Mouse (Mus musculus) heart, postnatal 4 days (tissue): ENCODE data around the gene Cybrd1. TPM values are rescaled to one million over a fixed set of nuclear protein-coding genes. Genes with fewer than 3 reads are reported as not detected.

Experiments
- DNase-seq: peaks from one replicate; pipeline ENCODE4 v3.0.0; 2021
- total RNA-seq, 2 experiments: library from RNA; stranded (reverse); gene quantifications; 2 replicates each; pipeline ENCODE4 v1.2.3; 2021

Cybrd1 gene
- total RNA-seq, 2 experiments from 2014 or later = 1.2 to 1.3 TPM

DNA sequence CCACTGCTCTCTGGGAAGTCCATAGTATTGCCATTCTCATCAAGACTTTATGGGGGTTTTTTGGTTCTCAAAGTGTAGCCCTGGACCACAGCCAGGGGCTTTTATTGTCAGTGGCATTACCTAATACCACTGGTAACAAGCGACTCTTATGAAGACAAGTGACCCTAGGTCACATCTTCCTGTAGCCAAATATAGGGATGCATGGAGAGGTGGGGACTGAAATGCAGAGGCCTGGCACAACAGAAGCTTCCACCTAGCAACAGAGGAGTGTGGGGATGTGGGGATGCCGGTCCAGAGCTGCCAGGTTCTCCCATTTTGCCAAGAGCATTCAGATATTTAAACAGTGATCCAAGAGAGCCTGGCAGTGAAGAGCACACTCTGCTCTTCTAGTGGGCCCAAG, 5.9 kb downstream of the Cybrd1 start:
- DNase-seq = no peak

DNA sequence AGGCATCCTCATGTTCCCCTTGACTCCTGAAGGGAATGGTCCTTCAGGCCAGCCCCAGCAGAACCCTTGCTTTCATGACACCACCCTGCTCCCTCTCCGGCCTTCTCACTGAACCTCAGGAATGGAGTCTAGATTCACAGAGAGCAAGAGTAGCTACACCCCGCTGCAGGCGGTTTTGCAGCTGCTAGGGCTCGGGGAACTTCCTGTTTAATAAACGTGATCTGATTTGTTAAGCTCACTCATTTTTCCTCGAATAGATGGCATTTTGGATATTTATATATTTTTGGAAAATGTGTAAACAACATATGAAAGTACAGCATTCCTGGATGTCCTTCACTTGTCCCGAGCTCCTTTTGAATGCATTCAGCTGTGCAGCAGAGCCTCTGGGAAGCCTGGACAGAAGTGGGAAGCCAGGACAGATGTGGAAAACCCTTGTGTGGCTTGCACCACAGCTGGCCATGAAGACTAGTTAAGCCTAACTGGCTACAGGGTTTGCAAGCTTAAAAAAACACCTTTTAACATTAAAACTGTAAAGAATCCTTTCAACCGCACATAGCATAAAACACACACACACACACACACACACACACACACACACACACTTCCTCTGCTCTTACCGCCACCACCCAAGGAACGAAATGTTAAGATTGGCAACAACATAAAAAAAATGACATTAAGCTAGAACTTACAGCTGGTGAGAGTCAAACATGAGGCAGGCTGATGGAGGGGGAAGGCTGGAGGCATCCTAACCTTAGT, 10.2 kb downstream of the Cybrd1 start:
- no peak for DNase-seq

DNA sequence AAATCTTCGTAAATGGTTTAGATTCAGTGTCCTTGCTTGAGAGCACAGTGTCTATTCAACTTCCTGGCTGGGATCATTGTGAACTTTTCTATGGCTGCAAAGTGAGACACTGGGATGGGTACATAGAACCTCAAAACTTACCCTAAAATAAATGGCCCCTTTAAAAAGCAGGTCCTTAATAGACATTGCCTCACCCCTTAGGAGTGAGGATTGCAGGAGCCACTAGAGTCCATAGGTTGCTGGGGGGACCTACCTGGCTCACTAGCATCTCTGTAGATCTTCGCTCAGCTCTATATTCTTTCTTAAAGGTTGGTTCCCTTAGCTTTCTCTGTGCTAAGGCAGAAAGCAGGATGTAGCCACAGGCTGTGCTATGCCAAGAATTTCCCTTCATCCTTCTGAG, 12.6 kb downstream of the Cybrd1 start:
- DNase-seq = no peak

DNA sequence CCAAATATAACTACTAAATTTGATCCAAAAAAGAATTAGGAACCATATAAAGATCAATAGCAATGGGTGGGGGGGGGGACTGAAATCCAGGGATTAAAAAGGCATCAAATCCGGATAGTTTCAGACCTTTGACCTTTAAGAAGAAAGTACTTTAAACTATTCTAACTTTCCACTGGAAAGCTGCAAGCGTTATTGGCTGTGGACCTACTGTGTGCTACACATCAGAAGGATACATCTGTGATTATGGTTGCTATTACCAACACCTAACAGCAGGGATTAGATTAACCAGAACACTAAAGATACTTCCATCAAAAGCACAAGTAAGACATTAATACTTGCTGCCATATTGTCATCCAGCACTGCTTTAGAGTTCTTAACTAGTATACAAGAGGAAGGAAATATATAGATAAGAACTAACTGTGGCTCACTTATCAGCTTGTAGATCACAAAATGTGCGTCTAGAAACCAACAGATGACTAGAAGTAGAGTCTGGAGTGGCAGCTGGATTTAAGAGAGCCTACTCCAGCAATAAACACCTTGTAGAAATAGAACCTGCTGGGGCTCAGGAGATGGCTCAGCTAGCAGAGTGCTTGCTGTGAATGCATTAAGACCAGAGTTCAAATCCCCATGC, 14.3 kb downstream of the Cybrd1 start:
- no peak for DNase-seq

- DNase-seq = no peak
Observed at GRCm38 (mm10) chr2:71134041-71134505, 16.4 kb downstream of the Cybrd1 start.

DNA sequence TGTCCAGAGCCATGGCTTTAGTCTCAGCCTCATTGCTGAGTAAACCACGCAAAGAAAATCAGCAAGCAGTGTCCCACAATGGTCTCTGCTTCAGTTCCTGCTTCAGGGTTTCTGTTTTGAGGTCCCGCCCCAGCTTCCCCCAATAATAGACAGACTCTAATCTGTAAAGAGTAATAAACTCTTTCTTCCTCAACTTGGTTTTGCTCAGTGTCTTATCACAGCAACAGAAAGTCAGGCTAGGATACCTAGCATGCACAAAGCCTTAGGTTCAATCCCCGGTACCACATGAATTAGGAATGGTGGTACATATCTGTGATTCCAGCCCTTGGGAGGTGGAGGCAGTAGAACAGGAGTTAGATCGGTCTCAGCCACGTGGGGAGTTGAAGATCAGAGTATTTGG, 17.1 kb downstream of the Cybrd1 start:
- DNase-seq = no peak

DNA sequence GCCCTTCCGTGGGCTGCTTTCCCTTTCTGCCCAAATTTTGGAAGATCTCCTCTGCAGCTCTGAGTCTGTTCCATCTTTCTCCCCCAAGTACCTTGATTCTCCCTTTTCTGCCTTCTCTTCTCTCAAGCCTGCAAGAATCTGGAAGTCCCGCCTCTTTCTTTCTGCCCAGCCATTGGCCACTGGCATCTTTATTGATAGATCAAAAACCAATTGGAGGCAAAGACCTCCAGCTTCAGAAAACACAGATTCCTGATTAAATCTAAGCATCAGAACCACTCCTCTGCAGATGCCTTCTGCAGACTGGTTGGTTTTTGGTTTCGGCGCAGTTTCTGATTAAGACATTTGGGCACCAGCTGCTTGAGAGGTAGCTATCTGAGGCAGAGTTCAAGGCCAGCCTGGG, 22.9 kb downstream of the Cybrd1 start:
- DNase-seq = no peak

DNA sequence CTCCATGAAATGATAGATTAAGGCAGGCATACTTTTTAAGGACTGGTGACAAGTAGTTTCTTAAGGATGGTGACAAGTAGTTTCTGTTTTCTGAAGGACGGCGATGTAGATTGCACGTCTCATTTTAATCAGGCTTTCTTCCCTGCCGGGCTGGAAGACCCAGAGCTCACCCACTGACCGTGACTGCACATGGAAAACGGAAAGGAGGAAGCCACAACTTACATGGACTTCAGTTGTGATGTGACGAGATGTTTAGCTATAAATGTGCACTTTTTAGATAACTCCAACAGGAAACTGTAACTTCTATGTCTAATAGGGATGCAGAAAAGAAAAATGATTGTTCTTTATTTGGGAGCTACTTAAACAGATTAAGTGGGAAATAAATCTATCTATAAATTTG, 24.7 kb downstream of the Cybrd1 start:
- no peak for DNase-seq

DNA sequence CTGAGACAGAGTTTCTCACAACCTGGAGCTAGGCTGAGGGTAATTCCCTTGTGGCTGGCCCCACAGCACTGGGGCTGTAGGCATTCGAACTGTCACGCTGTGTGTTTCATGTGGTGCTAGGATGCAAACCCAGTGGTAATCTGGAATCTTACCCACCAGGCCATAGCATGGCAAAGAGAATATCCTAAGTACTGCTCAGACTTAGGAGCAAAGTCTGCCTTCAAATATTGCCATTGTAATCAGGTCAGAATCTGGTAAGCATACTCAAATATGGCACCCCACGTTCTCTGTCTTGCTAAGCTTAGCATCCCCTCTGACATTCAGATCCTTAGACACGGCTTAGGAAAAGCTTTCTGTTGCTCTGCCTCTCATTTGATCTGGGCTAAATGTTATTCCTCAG, 28.1 kb downstream of the Cybrd1 start:
- no peak for DNase-seq

- DNase-seq = no peak
Observed at GRCm38 (mm10) chr2:71146266-71146665, 28.5 kb downstream of the Cybrd1 start.

GRCm38 (mm10) chr2:71147816-71148215, 30.1 kb downstream of the Cybrd1 start:
- no peak for DNase-seq

DNA sequence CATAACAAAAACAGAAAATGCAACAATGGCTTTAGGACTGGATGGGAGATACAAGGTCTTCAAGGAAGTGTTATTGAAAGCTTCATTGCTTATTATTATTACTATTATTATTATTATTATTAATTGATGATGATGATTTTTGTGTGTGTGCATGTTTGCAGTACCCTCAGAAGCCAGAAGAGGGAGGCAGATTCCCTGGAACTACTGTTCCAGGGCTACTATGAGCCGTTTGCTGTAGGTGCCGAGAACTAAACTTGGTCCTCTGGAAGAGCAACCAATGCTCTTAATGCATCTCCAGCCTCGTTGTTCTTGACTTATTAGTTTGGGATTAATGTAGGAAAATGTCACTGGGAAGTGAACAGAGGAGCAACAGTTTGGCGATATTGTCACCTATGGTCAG, 34.4 kb downstream of the Cybrd1 start:
- DNase-seq = no peak

- peak; percentile 86 for DNase-seq
Observed at GRCm38 (mm10) chr2:71155486-71155885, 37.8 kb downstream of the Cybrd1 start.

DNA sequence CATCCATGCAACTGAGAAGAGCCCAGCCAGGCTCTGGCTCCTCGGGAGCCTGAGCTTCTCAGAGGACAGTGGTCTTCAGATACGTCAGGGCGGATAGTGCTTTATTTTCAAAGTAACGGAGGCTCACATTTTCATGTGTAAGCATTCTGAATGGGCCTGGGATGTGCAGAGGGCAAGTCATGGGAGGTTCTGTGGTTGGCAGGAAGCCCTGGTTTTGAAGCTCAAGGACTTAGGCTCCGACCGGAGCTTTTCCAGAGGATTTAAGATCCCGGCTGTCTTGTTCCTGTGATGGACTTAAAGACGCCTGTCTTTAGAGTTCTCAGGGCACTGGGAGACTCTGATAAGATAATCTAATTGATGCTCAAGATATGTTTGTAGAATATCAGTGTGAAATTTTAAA, 38.7 kb downstream of the Cybrd1 start:
- no peak for DNase-seq

DNA sequence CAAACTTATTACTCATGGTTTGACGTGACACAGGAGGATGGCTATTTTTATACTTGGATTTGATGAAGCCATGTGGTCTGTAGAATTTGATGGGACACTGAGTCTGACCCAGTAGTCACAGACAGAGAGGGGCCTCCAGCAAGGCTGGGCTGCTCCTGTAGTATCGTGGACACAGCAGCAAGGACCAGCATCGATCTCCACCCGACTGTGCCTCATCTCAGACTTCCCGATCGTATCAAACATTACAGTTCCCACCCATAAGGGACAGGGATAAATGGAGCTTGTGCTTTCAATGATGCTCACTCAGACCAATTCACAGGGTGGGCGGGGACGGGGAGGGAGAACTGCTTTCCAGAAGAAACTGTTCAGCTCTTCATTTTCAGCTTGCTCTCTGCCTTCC, 40.2 kb downstream of the Cybrd1 start:
- DNase-seq = no peak

DNA sequence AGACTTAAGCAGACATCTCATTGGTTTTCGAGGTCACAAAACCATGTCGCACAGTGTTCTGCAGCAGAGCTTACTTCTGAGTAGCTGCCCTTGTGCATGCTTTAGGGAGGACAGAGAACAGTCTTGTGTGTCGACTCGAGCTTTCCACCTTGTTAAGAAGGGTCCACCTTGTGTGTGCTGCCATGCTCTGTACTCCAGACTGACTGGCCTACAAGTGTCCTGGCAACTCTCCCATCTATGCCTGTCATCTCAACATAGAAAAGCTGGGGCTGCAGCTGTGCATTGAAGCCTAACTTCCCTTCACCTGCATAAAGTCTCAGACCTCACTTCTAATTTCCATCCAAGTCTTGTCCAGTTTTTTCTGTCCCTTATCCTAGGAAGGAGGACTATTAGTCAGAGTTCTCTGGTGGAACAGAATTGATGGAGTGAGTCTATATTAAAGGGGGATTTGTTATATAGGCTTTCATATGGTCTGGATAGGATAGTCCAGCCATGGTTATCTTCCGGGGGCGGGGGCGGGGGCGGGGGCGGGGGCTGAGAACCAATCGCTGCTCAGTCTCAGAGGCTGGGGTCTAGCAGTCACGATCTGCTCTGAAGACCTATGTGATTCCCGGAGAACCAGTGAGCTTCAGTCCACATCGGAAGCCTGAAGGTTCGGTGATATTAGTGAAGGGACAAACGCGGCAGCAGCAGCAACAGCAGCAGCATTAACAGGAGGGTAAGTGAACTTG, 42.0 kb downstream of the Cybrd1 start:
- DNase-seq = no peak

DNA sequence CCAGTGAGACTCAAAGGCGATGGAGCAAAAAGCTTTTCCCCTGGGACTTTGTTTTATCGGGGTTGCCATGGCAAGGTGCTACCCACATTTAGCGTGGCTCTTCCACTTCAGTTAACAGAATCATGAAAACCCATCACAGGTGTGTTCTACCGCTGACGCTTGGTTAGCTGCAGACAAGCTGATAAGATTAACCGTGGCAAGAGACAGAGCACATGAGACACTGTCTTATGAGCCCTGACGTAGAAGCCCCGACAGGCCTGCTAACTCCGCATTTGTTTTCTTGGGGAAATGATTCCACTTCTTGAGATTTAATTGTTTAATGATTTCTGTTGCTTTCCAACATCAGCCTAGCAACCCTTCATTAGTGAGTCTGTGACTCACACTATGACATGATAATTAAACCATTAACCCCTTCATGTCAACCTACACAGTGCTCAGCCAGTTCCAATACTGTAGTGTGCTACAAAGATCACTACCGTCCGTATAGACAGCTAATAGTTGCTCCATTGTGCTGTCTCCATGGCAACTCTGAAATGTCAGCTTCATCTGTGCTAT, 42.7 kb downstream of the Cybrd1 start:
- DNase-seq = no peak

DNA sequence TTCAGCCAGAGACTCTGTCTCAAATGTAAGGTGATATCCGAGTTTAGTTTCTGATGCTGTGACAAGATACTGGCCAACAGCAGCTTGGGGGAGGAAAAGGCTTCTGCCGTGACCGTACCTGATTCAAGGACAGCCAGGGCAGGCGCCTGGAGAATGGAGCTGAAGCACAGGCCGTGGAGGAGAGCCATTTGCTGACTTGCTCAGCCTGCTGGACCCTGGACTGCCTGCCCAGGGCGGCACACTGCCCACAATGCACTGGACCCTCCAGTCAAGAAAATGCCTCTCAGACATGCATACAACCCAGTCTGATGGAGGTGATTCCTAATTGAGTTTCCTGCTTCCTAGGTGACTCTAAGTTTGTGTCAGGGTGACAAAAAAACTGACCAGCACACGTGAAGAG, 43.8 kb downstream of the Cybrd1 start:
- no peak for DNase-seq

DNA sequence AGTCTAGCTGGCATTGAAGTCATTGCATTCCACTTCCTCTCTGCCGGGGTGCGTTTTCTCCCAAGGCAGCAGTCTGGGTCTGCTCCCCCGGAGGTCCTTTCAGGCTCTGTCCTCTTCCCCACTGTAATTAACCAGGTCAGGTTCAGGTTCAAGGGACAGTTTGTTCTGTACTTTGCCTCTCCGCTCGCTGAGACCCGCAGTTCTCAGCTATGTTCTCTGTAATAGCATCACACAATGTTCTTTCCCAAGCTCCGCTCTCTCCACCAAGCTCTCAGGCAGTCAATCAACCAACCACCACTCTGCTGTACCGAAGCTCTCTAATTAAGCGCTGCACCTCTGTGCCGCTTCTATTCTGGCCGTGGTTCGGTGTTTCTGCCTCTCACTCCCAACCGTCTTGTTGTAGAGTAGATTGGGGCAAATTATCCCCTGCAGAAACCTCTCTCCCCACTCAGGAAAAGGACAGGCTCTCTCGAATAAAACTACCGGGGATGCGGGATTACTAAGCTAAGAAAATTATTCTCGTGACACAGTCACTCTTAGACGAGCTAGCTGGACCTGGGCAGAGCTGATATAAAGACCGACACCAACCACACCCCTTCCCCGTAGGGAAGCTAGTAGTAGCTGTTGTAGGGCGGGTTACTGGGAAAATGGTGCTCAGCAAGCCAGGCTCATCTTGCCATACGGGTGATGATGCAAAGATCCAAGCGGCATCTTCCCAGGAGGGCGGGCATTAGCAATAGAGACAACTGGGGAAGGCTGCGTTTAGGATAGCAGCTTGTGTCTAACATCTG, 45.3 kb downstream of the Cybrd1 start:
- DNase-seq = no peak

- no peak for DNase-seq
Observed at GRCm38 (mm10) chr2:71167211-71167610, 49.5 kb downstream of the Cybrd1 start.

GRCm38 (mm10) chr2:71168461-71169021, 50.8 kb downstream of the Cybrd1 start:
- no peak for DNase-seq

DNA sequence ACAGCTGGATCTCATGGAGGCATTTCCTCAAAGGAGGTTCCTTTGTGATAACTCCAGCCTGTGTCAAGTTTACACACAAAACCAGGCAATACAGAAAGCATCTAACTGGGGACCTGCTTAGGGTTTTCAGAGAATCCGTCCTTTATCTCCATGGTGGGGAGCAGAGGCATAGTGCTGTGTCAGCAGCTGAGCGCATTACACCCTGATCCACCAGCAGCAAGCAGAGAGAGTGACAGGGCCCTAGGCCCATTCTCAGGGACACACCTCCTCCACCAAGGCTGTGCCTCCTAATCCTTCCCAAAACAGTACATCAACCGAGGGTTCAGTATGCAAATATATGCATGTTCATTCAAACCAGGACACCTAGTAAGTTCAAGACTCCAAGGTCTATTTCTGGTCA, 55.3 kb downstream of the Cybrd1 start:
- no peak for DNase-seq
